Mouse (Mus musculus) frontal cortex, adult 2 months (tissue): ENCODE data around the gene Tex12. TPM values are rescaled to one million over a fixed set of nuclear protein-coding genes. Genes with fewer than 3 reads are reported as not detected.
A peak's percentile ranks its signal among the peaks of the same experiment; 100 is the strongest.

ENCODE experiments used
- DNase-seq, 2 experiments: peaks; one replicate each; pipeline ENCODE4 v3.0.0; 2022; ENCODE audit warnings: low spot score in 1 of 2; ENCODE audit errors: extremely low spot score in 1 of 2
- polyA plus RNA-seq: library from polyadenylated mRNA; depleted of rRNA; stranded (reverse); fragments of >200 nt; gene quantifications from 2 replicates; pipeline ENCODE4 v1.2.3, GENCODE M21; 2012

Tex12 gene
- polyA plus RNA-seq, 1 experiment, result not detected

DNA sequence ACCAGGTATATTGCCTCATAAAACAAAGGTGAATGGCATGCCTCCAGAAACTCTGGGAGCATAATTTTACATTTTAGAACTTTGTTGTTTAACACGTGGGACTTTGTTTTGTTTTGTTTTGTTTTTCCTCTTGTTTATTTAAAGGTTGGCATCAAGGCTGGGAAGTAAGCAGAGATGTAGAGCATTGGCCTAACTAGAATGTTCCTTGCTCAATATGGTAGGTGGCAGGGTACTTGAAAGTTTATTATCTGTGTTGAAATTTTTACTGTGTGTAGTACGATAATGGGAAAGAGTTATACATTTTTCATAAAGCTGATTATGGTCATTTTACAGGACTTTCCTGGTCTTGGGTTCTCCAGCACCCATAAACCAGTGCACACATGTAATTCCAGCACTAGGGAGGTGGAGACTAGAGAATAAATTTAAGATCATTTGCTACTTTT, 814 bp upstream of the Tex12 start:
- DNase-seq, result no peak

DNA sequence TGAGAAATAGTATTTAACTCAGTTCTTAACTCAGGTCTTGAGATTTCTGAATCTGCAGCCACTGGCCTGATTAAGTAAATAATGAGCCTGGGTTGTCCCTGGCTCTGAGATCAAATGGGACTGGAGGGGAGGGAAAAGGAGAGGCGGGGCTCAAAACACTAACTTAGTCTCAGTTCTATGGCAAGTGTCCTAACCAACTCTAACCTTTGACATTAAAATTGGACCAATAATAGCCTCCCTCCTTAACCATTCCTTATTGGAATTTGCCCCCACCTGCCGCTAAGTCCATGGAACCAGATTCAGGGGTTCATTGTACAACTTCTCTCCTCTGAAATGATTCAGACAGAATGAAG, 6.1 kb downstream of the Tex12 start, which contains the start of gene Bco2:
TSS of gene Bco2 (minus strand) at position 88 of the 353 bp plus-strand sequence.
- DNase-seq, result no peak

DNA sequence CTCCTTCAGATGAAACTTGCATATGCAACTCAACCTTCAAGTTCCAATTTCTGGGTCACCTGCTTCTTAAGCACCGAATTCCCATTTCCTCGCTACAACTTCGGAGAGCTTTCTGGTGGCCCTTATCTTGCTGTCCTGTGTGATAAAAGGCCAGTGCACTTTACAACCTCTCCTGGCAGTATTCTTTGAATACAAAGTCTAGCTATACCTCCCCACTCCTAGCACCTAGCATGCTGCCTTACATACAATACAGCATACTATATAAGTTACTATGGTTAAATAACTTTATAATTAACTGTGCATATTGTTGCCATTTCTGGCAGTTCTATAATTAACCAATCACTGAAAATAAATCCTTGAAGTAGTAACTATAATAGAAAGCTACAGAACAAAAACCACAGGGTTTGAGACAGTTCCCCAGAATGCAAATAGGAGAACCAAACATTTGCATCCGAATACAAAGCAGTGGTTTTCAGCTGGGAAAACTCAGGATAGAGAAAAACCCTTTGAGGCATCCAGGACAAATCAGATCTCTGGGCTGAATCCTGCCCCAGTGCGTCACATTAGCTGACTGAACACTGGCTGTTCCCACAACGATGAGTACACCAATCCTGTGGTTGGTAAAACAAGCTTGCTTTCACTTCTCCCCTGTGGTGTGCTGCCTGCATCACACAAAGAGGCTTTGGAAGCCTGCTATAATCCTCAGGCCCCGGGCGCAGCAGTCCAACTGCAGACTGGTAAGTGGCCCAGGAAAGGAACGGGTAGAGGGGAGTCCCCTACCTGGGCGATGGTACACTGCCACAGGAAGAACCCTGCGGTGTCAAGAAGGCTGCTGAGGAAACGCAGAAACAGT, 6.7 kb downstream of the Tex12 start, which contains the start of gene Il18:
TSS of gene Il18 (plus strand) at position 587 of the 853 bp plus-strand sequence.
- DNase-seq, result peak; percentile 77 to 80

DNA sequence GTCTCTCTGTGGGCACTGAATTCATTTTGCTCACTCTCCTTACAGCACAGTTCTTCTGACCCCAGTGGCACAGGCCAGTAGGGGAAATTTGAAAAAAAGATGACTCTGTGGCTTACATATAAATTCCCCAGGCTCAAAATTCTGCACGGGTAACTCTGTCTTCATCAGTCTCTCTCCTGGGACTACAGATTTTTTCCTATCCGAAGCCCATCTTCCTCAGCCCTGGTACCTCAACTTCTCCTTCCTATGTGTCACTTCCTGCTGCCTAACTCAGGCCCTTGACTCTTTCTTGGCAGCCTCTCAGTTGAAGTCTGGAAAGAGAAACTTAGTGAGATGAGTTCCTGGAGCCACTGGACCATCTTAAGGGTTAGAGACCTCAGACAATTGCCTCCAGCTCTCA, 7.6 kb downstream of the Tex12 start:
- no peak for DNase-seq

DNA sequence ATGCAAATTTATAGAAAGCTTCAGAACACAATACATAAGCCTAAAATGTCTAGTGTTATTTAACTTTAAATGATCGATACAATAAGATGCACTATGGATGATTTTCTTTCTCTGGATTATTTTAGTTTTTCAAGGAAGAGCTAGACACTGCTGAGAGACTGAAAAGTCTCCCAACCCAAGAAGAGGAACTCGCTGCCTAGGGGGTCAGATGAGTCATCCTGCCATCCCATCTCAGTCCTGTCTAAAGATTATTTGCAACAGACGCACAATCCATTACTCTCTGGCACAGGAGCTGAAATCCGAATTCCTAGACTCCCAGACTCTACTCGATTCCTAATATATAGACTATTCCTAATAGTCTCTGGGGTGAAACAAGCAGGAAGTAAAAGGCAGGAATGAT, 8.9 kb downstream of the Tex12 start:
- no peak for DNase-seq

DNA sequence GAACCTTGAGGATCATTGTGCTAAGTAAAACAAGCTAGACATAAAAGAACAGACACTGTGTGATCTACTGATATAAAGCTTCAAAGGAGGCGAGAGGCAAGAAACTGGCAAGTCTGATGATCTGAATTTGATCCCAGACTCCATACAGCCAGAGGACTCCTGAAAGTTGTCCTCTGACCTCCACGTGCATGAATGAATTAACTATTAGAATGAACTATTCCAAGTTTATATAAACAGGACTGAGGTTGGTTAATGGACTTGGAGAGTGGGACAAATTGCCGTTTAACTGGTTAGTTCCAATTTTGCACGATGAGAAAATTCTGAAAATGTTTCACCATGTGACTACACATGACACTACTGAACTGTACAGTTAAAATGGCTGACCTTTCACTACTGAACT, 12.2 kb downstream of the Tex12 start:
- DNase-seq, result no peak

DNA sequence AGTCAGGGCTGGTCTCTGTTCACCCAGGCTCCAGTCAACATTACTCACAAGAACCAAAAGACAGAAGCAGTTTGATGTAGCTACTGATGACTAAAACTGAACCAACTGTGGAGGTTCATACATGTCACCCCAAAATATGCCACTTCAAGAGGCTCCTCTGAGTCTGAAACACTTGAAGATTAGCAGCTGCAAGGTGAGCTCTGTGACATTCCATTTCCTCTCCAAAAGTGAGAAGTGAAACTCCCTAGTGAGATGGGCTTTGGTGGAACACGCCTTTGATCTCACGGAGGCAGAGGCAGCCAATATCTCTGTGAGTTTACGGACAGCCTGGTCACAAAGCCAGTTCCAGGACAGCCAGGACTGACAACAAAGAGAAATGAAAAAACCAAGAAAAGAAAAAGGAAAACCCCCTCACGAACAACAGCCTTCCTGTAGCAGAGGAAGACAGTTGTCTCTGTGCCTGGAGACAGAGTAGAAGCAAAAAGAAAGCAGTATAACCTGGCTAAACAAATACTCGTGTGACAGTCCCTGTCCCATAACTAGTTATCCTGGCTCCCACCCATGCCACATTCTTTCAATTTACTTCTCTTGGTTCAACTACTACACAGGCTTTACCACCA, 13.2 kb downstream of the Tex12 start:
- DNase-seq, result no peak

DNA sequence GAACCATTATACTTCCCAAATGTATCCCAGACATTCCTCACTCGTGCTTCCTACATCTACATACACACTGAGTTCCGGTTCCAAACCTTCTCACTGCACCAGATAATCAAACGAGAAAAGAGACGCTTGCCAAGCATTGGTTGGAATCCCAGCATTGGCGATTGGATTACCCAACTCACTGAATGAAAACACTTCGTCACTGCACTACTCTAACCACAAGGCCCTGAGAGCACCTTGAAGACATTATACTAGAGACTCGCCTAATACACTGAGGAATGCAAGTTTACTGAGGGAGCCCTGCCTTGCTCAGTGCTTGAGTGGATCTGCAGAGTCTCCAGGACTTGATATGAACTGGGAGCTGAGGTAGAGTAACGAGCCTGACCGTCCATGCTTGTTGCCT, 18.7 kb downstream of the Tex12 start:
- DNase-seq, result no peak

DNA sequence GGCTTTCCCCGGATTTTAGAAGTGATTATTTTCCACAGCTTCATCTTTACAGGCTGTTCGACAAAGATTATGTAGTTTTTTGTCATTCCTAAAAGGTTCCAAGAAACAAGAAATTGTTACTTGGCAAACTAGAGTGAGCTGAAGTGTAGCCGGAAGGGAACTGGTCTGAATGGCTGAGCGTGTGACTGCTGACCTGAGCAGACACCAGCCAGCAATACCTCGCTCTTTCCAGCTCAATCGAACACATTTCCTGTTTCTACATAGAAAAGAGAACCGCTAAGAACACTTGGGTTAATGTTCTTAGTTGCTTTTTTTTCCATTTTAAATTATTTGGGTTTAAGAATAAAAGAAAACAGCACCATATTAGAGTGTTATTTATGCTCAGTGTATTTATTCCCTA, 21.0 kb downstream of the Tex12 start:
- DNase-seq, result no peak

DNA sequence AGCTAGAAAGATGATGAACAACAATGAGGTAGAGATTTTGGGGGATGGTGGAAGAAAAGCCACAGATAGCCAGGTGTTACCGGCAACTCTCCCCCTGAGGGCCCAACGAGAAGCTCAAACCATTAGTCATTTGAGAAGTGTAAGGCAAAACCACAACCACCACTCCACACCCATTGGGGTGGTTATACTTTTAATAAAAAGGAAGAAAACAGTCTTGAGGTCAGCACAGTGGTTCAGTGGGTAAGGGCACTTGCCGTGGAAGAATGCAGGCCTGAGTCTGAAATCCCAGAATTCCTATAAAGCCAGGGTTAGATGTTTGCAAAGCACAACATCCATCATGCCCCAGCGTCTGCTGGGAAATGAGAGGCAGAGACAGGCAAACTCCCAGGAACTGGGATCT, 23.8 kb downstream of the Tex12 start:
- no peak for DNase-seq

DNA sequence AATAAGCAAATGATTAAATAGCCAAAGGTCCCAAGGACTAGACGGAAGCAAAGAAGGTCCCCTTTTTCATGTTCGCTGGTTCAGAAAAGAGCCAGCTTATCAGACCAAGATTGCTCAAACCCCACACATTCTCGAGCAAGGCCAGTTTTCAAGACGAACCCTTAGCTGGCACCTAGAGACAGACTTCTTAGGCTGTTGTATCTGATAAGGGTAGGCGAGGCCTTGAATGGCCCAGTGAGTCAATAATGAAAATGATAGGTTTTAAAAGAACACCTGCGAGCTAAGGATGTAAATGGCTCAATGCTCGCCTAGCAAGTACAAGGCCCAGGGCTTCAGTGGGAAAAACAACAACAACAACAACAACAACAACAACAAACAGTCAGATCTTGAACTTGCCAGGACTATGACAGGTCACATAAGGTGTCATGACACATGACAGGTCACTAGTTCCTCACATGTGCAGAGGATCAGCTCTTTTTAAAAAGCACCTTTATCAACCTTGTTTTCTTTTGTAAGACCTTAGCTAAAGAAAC, 24.5 kb downstream of the Tex12 start:
- no peak for DNase-seq

DNA sequence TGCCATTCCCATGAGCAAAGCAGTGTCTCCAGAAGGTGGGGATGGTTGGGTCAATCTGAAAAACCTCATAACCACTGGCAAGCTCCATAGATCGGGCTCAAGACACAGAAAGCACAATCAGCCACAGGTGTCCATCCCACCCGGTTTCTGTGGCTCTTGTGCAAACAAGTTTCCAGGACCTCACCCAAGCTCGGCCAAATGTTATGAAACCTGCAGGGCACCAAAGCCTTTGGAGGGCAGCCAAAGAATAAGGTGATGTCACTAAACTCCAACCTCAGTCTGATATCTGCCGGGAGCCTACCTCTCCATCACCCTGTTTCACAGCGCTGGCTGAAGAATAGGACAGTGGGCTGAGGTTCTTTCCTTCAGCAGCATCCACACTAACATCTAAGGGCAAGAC, 25.2 kb downstream of the Tex12 start:
- DNase-seq, result no peak

DNA sequence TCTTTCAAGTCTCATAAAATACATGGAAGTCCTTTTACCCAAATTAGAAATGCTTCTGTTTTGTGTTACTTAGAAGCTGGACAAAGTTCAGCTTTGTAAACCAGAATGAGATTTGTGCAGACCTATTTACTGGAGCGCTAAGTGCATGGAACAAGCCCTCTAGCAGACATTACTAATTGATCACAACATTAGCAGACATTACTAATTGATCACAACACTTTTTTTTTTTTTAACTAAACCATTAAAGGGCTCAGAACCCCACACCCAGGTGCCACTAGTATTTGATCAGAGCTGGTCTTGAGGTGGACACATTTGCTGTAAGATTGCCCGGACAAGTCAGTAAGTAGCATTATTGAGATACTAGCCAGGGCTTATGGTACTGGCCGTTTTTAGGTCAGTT, 27.3 kb downstream of the Tex12 start:
- no peak for DNase-seq

DNA sequence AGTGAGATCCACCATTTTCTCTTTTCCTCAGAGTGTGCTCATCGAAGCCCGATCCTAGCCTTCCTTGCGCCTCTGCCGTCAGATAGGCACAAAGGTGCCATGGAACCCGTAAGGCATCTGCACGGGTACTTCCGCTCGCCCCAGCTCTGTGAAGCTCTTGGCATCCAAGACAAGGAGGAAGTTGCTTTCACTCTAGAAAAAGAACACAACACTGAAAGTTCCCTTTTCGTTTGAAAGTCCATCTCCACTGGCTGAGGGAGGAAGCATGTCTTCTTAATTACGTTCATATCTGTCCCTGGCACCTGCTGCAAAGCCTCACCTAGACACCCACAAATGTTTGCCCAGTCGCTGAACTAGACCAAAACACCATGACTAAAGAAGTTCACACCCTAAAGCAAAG, 27.8 kb downstream of the Tex12 start:
- no peak for DNase-seq

DNA sequence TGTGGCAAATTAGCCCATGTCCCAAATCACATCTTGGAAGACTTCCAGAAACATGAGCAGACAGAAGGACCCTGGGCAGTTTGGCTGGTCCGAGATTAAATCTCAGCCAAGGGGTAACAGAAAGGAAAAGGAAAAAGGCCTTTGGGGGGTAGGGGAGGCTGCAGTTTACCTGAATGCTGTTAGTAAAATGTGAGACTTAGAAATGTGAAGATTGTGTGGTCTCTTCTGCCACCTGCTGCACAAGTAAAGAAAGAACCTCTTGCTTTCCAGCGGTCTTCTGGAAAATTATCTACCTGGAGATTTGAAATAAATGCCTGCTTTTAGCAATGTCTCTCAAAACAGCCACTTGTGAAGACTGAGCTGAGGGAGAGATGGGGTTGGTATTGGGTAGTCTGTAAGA, 30.2 kb downstream of the Tex12 start:
- peak in 1 of 2 experiments; percentile 66 for DNase-seq

DNA sequence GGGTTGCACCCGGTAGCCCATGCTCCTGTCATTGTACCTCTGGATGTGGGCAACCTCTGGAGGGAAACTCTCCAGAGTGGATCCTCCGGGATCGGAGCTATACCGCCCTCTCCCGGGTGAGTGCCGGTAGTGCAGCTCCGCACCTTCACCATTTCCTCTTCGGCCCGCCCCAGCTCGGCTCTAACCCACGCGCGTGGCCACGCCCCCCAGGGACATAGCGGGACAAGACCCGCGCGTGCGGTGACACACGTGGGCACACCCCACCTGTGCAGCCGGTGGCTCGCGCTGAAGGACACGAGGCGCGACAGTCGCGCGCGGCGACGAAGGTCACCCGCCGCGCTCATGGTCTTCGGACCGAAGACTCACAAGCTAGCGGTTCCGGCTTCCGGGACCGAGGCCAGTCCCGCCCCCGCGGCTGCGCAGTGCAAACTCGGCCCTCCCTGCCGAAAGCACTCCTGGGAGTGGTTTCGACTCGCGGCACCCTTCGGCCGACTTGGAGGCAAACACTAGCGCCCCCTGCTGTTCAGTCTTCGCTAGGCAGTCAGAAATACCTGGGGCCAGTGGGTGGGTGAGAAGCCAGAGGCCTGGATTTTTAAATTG, 32.7 kb downstream of the Tex12 start, which contains the start of gene Pts:
TSS of gene Pts (minus strand) at position 432 of the 600 bp plus-strand sequence.
- peak; percentile 91 to 97 for DNase-seq

DNA sequence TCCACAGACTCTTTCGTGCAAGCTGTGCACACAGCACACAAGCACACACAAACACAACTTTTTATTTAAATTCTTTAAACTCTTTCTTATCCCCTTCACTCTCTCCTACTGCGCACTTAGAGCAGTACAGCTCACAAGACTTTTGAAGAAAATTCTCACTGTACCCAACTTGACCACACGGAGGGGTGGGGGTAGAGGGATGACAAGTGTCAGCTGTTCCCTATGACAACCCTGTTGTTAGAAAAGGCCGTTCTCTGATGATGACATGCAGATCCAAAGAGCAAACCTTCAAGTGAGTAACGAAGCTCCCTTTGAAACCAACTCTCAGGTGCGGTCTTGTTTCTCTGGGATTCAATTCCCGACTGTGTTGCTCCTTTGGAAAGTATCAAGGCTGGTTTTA, 33.3 kb downstream of the Tex12 start:
- DNase-seq, result no peak

DNA sequence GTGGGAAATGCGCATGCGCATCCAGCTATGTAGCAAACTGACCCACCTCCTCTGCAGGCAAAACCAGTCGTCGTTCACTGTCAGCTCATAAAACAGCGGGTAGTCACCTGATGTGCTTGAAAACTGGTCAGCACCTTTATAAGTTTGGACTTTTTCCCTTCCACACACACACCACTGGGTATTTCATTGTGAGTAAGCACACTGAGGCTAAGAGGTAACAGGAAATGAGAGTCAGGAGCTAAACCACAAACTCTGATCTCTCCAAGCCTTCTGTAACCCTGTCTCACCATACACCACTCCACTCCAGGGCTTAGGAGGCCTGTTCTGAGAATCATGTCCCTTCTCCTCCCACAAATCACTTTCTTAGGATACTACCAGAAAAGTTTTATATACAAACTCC, 35.5 kb downstream of the Tex12 start:
- no peak for DNase-seq

DNA sequence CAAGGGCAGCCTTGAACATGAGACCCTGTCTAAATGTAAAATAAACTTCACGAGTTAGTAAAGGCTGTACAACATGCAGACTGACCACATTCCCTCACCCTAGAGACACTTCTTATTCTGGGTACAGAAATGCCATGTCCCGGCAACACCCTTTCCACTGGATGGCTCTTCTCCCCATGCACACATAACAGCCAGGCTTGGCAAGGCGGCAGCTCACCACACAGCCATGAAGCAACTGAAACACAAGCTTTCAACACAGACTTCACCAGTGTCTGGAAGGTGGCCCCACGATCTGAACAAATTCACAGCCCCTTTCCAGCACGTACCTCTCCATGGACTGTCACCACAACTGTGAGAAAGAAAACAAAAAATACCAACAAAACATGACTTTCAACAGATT, 36.2 kb downstream of the Tex12 start:
- DNase-seq, result no peak

DNA sequence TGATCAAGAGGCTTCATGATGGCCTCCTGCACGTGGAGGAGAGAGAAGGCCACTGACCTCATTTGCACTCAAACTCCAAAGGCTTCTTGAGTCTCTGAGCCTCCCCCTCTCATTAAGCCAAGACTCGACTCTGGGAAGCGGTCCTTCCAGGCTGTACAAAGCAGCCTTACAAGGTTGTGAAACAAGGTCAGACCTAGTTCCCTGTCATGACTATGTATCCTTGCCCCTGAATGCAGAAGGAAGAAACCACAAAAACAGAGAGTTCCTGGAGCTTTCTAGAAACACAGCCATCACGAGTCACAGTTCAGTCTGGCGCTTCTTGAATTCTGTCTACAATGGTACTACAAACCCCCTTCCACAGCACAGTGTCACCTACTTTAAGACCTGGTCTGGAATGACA, 38.6 kb downstream of the Tex12 start:
- DNase-seq, result no peak

DNA sequence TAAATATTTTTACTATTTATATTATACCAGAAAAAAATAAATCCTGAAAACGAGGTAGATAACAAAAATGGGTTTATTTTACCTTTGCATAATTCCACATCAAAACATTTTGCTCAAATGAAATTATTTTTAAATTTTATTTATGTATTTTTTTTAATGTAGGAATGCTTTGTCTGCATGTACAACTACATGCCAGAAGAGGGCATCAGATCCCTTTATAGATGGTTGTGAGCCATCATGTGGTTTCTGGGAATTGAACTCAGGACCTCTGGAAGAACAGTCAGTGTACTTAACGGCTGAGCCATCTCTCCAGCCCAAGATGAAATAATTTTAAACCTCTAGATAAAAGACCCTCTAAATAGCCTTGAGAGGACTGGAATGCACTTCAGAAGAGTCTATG, 39.6 kb downstream of the Tex12 start:
- no peak for DNase-seq
